Mouse (Mus musculus) liver, embryonic 14 days (tissue): ENCODE data around the gene Asb9. TPM values are rescaled to one million over a fixed set of nuclear protein-coding genes. Genes with fewer than 3 reads are reported as not detected.

Source experiments
- polyA plus RNA-seq: library from polyadenylated mRNA; depleted of rRNA; stranded (reverse); fragments of >200 nt; gene quantifications from 2 replicates; pipeline ENCODE4 v1.2.3, GENCODE M21; 2012; rRNA removed

Gene Asb9
- 0.06 TPM in 2 replicates for polyA plus RNA-seq

GRCm38 (mm10) chrX:164505709-164506498 is at the start of gene Asb9:
Asb9 (plus strand) TSS chrX:164506327.

Other genes with a start within 250 kb of the Asb9 start
- 0.14 and 0.15 TPM in 2 replicates for gene Bmx, start 248.1 kb upstream of the Asb9 start, polyA plus RNA-seq
- 5.9 and 7.2 TPM in 2 replicates for gene Pir, start 237.0 kb upstream of the Asb9 start, polyA plus RNA-seq
- gene Vegfd, start 132.9 kb upstream of the Asb9 start, polyA plus RNA-seq: 0.96 and 1.0 TPM in 2 replicates
- gene Piga, start 86.5 kb upstream of the Asb9 start, polyA plus RNA-seq: 8.3 and 10.1 TPM in 2 replicates
- 0.02 and 0.05 TPM in 2 replicates for gene Asb11, start 69.3 kb upstream of the Asb9 start, polyA plus RNA-seq